Mouse (Mus musculus): ENCODE measurements at regions not wholly inside any gene's neighbourhood (a gene's known extent, or its start where the extent isn't known, plus 50 kb on each side); places are given as distances from the start of the nearest gene placed in this dataset.

DNA sequence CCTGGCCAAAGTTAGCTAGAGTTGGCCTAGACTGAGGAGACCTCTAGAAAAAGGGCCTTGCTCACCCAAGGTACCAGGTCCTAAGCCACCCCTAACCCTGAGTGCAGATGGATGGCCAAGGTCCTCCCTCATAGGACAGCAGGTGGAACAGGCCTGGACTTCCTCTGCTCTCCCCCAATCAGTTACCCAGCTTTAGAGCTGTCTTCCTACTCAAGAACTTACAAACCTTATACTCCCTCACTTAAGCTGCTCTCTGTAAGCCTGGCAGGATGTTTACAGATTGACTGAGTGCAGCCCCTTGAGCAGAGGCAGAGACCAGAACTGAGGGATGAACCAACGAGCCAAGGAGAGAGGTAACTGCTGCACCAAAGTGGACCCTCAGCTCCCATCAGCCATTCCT, 94.5 kb downstream of the Rplp1 start:
- intact Hi-C loops (cut with DNase I), result loop anchor here (10.0 kb wide), 1 partner anchor 205 kb away; no protein-coding TSS in a partner anchor

DNA sequence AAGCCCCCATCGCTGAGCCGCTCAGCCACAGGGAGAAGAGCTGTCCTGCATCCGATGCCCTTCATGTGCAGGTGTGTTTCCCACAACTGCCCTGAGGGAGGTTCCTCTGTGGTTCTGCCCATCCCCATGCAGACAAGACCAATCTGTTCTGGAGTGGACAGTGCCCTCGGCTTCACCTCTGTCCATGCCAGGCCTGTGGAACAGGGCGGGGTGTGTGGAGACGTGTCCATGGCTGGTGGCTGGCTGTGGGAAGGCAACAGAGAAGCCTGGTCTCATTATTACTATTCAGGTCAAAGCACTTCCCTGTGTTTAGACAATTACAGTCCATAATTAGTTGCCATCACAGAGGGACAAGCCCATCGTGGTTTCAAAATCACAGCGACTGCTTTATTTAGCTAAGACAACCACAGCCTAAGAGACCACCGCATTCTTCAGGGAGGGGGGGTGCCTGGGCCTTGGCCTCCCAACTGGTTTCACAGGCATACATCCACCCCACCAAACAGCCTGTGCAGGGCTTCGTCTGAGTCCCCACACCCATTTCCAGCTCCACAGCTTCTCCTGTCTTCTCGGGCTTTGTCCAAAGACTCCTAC, 97.7 kb downstream of the Rplp1 start:
- intact Hi-C loops (cut with DNase I), result loop anchor here (10.0 kb wide), 1 partner anchor 202 kb away; no protein-coding TSS in a partner anchor

GRCm38 (mm10) chr9:61815995-61816394, 98.3 kb downstream of the Rplp1 start:
- intact Hi-C loops (cut with DNase I), result loop anchor here (10.0 kb wide), 1 partner anchor 201 kb away; no protein-coding TSS in a partner anchor

- intact Hi-C loops (cut with DNase I), result loop anchor here (10.0 kb wide), 1 partner anchor 198 kb away; no protein-coding TSS in a partner anchor
Measured at GRCm38 (mm10) chr9:61813291-61813690, 101.1 kb downstream of the Rplp1 start.

GRCm38 (mm10) chr9:61812315-61812714, 102.0 kb downstream of the Rplp1 start:
- intact Hi-C loops (cut with DNase I), result loop anchor here (10.0 kb wide), 1 partner anchor 198 kb away; no protein-coding TSS in a partner anchor

GRCm38 (mm10) chr9:61810456-61810855, 103.9 kb downstream of the Rplp1 start:
- intact Hi-C loops (cut with DNase I), result loop anchor here (10.0 kb wide), 1 partner anchor 196 kb away; no protein-coding TSS in a partner anchor

GRCm38 (mm10) chr9:61808351-61809225, 105.8 kb downstream of the Rplp1 start:
- intact Hi-C loops (cut with DNase I), result no loop called here

DNA sequence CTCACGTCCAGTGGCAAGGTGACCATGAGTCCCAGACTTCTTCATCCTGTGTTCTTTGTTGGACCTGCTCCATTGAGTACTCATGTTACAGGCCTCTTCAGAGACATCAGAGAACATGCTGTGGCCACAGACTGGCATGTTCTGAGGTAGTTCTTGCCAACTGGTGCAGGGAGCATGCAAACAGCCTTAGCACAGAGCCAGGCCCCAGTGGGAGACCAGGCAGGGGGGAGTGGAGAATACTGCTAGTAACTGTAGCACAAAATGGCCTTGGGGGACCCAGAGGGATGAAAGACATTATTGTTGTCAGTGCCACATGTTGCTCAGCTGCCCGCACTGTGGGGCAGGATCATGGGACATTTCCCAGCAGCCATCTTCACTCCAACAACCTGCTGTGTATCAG, 108.4 kb downstream of the Rplp1 start:
- intact Hi-C loops (cut with DNase I), result no loop called here

DNA sequence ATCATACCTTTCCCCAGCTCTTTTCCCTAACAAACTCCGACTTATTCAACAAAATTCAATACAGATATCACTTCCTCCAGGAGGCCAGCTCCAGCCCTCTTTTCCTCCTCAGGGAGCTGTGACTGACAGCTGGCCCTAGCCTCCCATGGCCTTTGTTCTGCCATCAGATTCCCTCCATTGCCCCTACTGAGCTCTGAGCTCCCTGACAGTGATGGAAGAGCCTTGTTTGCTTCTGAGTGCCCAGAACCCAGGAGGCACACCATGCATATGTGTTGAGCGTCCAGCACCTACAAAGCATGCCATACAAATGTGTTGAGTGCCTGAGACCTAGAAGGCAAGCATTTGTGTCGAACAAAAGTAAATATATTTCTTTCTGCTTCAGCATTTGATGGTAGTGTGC, 110.8 kb downstream of the Rplp1 start:
- intact Hi-C loops (cut with DNase I), result no loop called here

DNA sequence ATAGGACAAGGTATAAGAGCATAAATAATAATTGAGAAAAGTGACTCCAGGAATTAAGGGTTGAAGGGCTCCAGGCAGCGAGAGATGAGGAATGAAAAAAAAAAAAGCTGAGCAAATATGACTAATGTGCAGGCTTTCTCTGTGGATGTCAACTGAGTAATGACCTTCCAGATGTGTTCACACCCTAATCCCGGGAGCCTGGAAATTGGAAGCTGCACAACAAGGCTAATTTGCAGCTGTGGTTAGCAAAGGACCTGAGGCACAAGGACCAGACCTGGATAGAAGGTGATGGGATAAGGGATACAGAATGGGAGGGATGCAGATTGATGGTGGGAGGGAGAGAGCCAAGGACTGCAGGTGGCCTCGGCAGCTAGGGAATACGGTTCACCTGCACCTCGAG, 111.6 kb downstream of the Rplp1 start:
- intact Hi-C loops (cut with DNase I), result no loop called here

DNA sequence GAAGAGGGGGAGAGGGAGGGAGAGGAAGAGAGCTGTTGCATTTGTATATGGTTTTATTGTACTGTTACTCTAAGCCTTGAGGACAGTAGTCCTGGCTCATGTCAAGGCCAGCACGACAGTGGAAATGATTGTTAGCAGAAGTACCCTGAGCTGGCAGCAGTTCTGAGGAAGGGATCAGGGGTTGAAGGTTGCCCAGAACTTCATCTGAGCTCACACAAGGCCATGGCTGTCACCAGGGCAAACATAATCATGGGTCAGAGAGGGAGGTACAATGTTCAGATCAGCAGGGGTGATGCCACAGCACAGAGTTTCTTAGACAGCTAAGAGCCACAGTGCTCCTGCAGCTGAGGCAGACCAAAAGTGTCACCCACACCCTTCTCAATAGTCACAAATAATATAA, 114.8 kb downstream of the Rplp1 start:
- intact Hi-C loops (cut with DNase I), result no loop called here

DNA sequence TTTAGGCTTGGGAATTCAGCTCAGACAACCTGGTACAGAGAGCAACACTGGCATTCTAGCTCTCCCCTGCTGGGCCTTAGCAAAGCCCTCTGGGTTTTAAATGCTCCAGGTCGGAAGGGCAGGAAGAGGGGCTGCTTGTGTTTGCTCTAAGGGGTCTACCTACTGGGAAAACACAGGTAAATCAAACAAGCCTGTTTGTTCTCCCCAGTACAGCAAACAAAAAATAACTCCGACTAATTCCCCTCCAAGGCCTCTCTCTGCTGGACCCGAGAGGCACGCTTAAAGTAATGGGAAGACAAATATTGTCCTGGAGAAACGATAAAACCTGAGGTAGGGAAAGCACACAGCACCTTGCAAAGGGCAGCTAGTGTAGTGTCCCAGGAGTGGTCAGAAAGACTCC, 118.4 kb downstream of the Rplp1 start:
- intact Hi-C loops (cut with DNase I), result no loop called here

DNA sequence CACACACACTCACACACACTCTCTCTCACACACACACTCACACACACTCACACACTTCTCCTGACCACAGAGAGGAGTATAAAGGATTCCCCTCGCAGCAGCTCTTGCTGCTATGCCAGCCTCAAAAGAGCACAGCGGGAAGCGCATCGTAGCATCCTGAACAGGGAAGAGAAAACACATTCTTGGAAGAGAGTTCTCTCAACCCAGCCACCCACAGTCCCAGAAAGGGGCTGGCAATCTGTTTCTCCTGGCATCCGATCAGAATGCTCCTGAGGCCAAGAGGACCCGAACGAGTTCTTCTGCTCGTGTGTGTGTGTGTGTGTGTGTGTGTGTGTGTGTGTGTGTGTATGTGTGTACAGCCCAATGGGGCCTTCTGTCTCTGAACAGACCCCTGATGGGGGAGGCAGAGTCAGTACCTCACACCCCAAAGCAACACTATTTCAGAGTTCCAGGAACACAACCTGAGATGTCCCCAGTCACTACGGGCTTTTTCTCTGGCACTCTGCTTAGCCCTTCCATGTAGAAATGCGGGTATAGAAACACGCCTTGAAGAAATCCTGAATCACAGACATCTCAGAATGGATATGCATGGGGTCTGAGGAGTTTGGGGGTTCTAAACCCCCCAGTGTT, 122.8 kb downstream of the Rplp1 start:
- intact Hi-C loops (cut with DNase I), result no loop called here

- intact Hi-C loops (cut with DNase I), result no loop called here
Measured at GRCm38 (mm10) chr9:61790849-61791248, 123.5 kb downstream of the Rplp1 start.

DNA sequence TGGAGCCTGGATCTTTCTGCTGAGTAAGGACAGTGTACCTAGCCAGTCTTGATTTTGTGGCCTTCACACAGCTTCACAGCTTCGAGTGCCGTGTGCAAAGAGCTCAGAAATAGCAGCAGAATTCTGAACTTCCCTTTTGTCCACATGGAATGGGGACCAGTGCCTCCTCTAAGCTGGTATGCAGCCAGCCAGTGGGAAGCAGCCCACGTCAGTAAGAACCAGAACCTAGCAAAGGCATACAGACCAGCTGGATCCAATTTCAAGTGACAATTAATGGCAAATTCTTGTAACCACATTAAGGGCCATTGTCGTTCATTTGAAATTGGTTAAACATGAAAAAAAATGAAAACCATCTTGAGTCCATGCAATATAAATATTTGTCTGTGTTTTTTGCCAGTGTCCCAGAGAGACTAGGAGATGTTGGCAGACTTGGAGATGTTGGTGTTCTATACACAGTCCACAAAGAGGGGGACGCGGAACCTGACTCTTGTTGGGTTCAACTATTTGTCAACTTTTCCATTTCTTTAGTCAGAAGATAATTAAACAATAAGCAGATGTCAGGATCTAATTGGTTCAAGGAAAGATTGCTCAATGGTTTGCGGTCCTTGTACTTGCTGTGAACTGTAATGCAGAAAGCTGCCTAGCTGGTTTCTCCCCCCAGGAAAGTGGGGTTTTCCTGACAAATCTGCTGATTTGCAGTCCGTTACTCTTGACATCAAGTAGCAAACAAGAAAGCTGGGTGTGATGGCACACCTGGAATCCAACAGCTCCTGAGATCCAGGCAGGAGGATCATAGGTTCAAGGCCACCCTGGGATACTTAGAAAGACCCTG, 125.1 kb downstream of the Rplp1 start:
- intact Hi-C loops (cut with DNase I), result no loop called here

DNA sequence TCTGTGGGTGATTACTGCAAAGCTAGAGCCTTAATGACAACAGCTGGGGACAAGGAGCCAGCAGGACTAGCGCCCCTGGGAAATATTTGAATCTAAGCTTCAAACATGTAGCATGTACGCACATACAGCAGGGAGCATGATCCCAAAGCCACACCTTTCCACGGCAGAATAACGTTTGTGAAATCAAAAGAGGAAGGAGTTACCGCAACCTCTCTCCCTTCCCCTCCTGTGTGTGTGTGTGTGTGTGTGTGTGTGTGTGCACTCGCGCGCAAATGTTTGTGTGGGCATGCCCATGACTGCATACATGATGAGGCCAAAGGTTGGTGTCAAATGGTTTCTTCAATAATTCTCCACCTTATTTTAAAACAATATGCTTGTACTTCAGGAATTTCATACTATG, 132.9 kb downstream of the Rplp1 start:
- intact Hi-C loops (cut with DNase I), result no loop called here

- intact Hi-C loops (cut with DNase I), result no loop called here
Measured at GRCm38 (mm10) chr9:61780186-61780939, 134.0 kb downstream of the Rplp1 start.

DNA sequence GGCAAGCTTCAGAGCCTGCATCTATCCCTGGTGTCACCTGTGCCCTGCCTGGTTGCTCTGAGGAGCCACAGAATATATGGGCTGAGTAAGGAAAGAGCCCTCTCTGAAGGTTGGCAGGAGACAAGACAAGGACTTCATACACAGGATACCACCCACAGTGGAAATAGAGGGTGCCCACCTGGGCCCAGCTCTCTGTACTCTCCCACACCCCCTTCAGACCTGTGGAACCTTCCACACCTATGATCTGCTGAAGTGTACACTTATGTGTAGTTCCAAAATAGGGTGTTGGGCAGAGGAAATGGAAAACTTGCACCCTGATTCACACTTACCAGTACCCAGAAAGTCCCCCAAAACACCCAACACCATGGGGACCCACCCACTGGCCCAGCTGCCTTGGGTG, 135.2 kb downstream of the Rplp1 start:
- intact Hi-C loops (cut with DNase I), result no loop called here

GRCm38 (mm10) chr9:61776446-61776845, 137.9 kb downstream of the Rplp1 start:
- intact Hi-C loops (cut with DNase I), result no loop called here

DNA sequence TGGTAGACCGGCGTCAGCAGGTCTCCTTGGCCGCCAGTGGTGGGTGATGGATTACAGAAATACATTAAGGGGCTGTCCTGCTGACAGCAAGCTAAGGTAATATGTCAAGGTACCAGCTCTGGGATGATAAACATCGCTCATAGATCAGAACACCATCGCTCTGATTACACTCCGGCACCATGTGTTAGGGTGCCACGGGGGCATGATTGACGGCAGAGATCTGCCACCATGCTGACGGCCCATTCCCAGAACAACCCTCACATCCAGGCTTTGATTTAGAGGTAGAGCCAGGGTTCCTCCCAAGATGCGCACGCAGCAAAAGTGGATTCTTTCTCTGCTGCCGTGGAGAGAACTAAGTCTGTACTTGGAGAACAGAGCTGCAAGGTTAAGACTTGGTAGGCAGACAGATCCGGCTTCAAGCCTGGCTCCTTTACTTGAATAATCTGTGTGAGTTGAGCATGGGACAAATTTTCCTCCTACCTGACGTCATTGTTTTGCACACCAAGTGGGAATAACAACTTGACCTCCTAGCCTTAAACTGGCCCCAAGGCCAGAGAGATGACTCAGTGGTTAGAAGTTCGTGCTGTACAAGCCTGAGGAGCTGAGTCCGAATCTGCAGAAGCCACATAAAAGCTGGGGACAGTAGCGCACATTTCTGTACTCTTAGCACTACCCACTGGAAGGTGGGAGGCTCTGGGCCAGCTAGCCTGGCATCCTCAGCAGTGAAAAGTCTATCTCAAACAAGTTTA, 144.0 kb downstream of the Rplp1 start:
- intact Hi-C loops (cut with DNase I), result no loop called here
